In genomic region chr16:34114665-34115064, GRCm38 (mm10) we compare ENCODE assay signal across 8 mouse cellular contexts.
DNase-seq lines count a peak whose midpoint lies in the region; ATAC-seq lines count a peak whose summit lies in the region.

No protein-coding gene starts in this region.

- no peak overlapping the region for H3K9ac ChIP-seq in heart, embryonic 12.5 days
- no peak overlapping the region for H3K9ac ChIP-seq in embryonic facial prominence, embryonic 11.5 days (replicated peaks; ENCODE audit: low read length)

- H3K4me1 ChIP-seq in heart, embryonic 12.5 days (replicated peaks), result peaks cover 5% of the 10 kb centered on the region
- H3K4me1 ChIP-seq in embryonic facial prominence, embryonic 11.5 days (ENCODE audit: control insufficient read depth, insufficient read depth, low read length), result no peaks in the 10 kb centered on the region

- H3K9me3 ChIP-seq in heart, embryonic 12.5 days (replicated peaks), result no peaks in the 10 kb centered on the region
- H3K9me3 ChIP-seq in embryonic facial prominence, embryonic 11.5 days (replicated peaks; ENCODE audit: control insufficient read depth, low read length), result no peaks in the 10 kb centered on the region

- no peak overlapping the region for H3K4me3 ChIP-seq in heart, embryonic 12.5 days
- H3K4me3 ChIP-seq in embryonic facial prominence, embryonic 11.5 days (ENCODE audit: low read depth, low read length), result no peak overlapping the region

- intact Hi-C loops in heart, postnatal 36 days (cut with DNase I), result loop anchor here (1.0 to 2.0 kb wide), 2 partner anchors 115 to 294 kb away; no protein-coding TSS in a partner anchor

- no peak for ATAC-seq in heart, embryonic 12.5 days (ENCODE audit: insufficient number of reproducible peaks, low FRiP score)
- ATAC-seq in embryonic facial prominence, embryonic 11.5 days (replicated peaks; ENCODE audit: insufficient number of reproducible peaks, low FRiP score, low TSS enrichment, low read depth), result no peak

- H3K27ac ChIP-seq in heart, embryonic 12.5 days (ENCODE audit: poor library complexity, severe bottlenecking), result no peak overlapping the region
- H3K27ac ChIP-seq in embryonic facial prominence, embryonic 11.5 days (replicated peaks; ENCODE audit: low read depth, low read length), result no peak overlapping the region

- H3K27me3 ChIP-seq in heart, embryonic 12.5 days (replicated peaks), result no peaks in the 10 kb centered on the region
- no peaks in the 10 kb centered on the region for H3K27me3 ChIP-seq in embryonic facial prominence, embryonic 11.5 days (ENCODE audit: control insufficient read depth, insufficient read depth, low read length)

- 2% methylated on average over 3 of the region's 3 CpGs for WGBS in heart, embryonic 12.5 days
- WGBS in embryonic facial prominence, embryonic 11.5 days, result 3% methylated on average over 3 of the region's 3 CpGs

- H3K36me3 ChIP-seq in heart, embryonic 12.5 days, result peaks cover 9% of the 10 kb centered on the region; the same call in 1 of the 2 replicates
- H3K36me3 ChIP-seq in embryonic facial prominence, embryonic 11.5 days (replicated peaks; ENCODE audit: control insufficient read depth, insufficient read depth, low read depth, low read length), result no peaks in the 10 kb centered on the region

- peak; percentile 67 to 79 for DNase-seq in heart, adult 18-20 months
- DNase-seq in adrenal gland, postnatal 25 days, result peak; percentile 37
- DNase-seq in embryonic facial prominence, embryonic 11.5 days (ENCODE audit: low spot score), result peak; percentile 82
- DNase-seq in heart, postnatal 36 days, result peak; percentile 63 to 71
- DNase-seq in layer of hippocampus, adult 9-10 months (ENCODE audit: low spot score), result peak; percentile 69
- peak; percentile 71 for DNase-seq in lung, postnatal 10 days
- peak; percentile 80 for DNase-seq in retina, postnatal 1 day

- H3K4me2 ChIP-seq in heart, embryonic 12.5 days, result no peak overlapping the region
- H3K4me2 ChIP-seq in embryonic facial prominence, embryonic 11.5 days (ENCODE audit: low read depth, low read length), result no peak overlapping the region
